2 mouse cellular contexts compared by ENCODE assay signal in the genomic region with DNA sequence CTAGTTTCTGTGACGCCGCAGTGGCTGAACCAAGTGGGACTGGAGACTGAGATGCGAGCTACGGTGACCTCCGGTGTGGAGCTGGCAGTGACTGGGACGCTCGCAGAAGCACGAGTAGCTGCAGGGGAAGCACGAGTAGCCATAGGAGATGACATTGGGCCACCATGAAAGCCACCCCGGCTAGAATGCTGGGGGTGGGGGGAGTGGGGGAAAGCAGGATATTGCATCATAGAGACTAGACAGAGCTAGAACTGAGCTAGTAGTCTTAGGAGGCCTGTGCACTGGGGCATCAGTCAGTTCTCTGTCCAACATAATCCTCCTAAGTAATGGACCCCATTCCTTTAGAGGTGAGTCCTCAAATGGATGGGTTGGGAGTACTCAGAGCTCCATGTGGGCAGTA.
TF ChIP-seq lines count a peak whose summit lies in the region.

No protein-coding gene starts in this region.

TF ChIP-seq in CH12.LX, 34 proteins besides CTCF, POLR2A, EP300 and RAD21:
- TF ChIP-seq ELF1 (IDR thresholded peaks at IDR 0.05; ENCODE audit: low read depth, low read length) (no peak), USF2 (conservative IDR thresholded peaks at IDR 0.05; ENCODE audit: low read depth, low read length) (no peak)

TF ChIP-seq in myocyte, 11 proteins besides CTCF, POLR2A, EP300 and RAD21:
- TF ChIP-seq POLR2AphosphoS2 (IDR thresholded peaks at IDR 0.05; ENCODE audit: insufficient read length, low read depth) (peak; percentile 77), MYOD1 (IDR thresholded peaks at IDR 0.05; ENCODE audit: control insufficient read depth in 1 of 3, insufficient read length in 2 of 3, low read depth in 2 of 3) (no peak)
